Mouse (Mus musculus) liver, postnatal 0 days (tissue): ENCODE measurements at regions not wholly inside any gene's neighbourhood (a gene's known extent, or its start where the extent isn't known, plus 50 kb on each side); places are given as distances from the start of the nearest gene placed in this dataset.

ENCODE experiments used
- ATAC-seq: fragments of 200-750 bp; cut with Nextera tagmentation; 2 replicates; pipeline ENCODE4 v1.8.0; 2017; ENCODE audit warnings: mild to moderate bottlenecking, moderate library complexity
- DNase-seq: peaks from one replicate; pipeline ENCODE4 v3.0.0-alpha.2; 2016
- H3K27ac ChIP-seq: fragments of 300-500 bp; sonication (generic); 2 replicates; pipeline ENCODE4 v1.5.1; 2014; ENCODE audit warnings: antibody characterized with exemption, moderate library complexity, mild to moderate bottlenecking, low read depth
- H3K27me3 ChIP-seq: fragments of 300-500 bp; sonication (generic); 2 replicates; pipeline ENCODE4 v1.6.1; 2014; ENCODE audit warnings: low read length, control low read depth, mixed read lengths; ENCODE audit not compliant: insufficient read depth
- H3K36me3 ChIP-seq: fragments of 300-500 bp; sonication (generic); replicated peaks from 2 replicates; pipeline ENCODE4 v1.6.1; 2014; ENCODE audit warnings: mild to moderate bottlenecking, control low read depth, low read length, moderate library complexity, mixed read lengths; ENCODE audit not compliant: insufficient read depth
- H3K4me1 ChIP-seq: fragments of 300-500 bp; sonication (generic); 2 replicates; pipeline ENCODE4 v1.6.1; 2014; ENCODE audit warnings: antibody characterized with exemption, mild to moderate bottlenecking, control low read depth; ENCODE audit not compliant: insufficient read depth
- H3K4me2 ChIP-seq: fragments of 300-500 bp; sonication (generic); 2 replicates; pipeline ENCODE4 v1.6.1; 2014; ENCODE audit warnings: low read depth, mild to moderate bottlenecking, low read length, moderate library complexity, mixed read lengths
- H3K4me3 ChIP-seq: fragments of 300-500 bp; sonication (generic); 2 replicates; pipeline ENCODE4 v1.5.1; 2014; ENCODE audit warnings: low read depth, low read length
- H3K9ac ChIP-seq: fragments of 300-500 bp; sonication (generic); replicated peaks from 2 replicates; pipeline ENCODE4 v1.6.1; 2014; ENCODE audit warnings: mild to moderate bottlenecking, moderate library complexity
- H3K9me3 ChIP-seq: fragments of 300-500 bp; sonication (generic); 2 replicates; pipeline ENCODE4 v1.6.1; 2016; ENCODE audit warnings: mild to moderate bottlenecking, control low read depth, low read length, mixed read lengths
- CTCF ChIP-seq: sonication (generic); IDR thresholded peaks from 2 replicates; pipeline ENCODE4 v1.5.1; 2016; ENCODE audit warnings: antibody characterized with exemption, low read depth
- EP300 ChIP-seq: IDR thresholded peaks from 2 replicates; pipeline ENCODE4 v1.6.1; 2016; ENCODE audit warnings: antibody characterized with exemption, low read depth, mild to moderate bottlenecking
- WGBS: fragments of 180-500 bp; shearing (Covaris S2); extraction: QIAGEN DNeasy Blood & Tissue Kit; methylation state at CpG from one replicate; pipeline ENCODE4 v1.1.7; 2014; ENCODE audit not compliant: insufficient replicate concordance; 5-methylcytosine and 5-hydroxymethylcytosine counted together

- WGBS = 64% methylated on average over 12 of the region's 12 CpGs
- Histone ChIP-seq H3K9ac (no peak overlapping the region), H3K4me2 (no peak overlapping the region), H3K9me3 (no peaks in the 10 kb centered on the region), H3K27ac (no peak overlapping the region), H3K4me3 (no peak overlapping the region), H3K4me1 (0 out of 2 replicates have a peak, but pooled peaks cover 6% of the 10 kb centered on the region), H3K27me3 (no peaks in the 10 kb centered on the region), H3K36me3 (no peaks in the 10 kb centered on the region)
- TF ChIP-seq EP300 (no peak), CTCF (no peak)
- DNase-seq (no peak), ATAC-seq (no peak)
Measured at GRCm38 (mm10) chr14:25318909-25319308, 140.1 kb upstream of the Zmiz1 start.

- WGBS = 70% methylated on average over 4 of the region's 4 CpGs
- no peak for ATAC-seq
- DNase-seq = no peak
Measured at GRCm38 (mm10) chr14:25320141-25320540, 138.8 kb upstream of the Zmiz1 start.

GRCm38 (mm10) chr14:25323542-25324484, 135.2 kb upstream of the Zmiz1 start:
- ATAC-seq (no peak), DNase-seq (no peak)
- Histone ChIP-seq H3K36me3 (no peaks in the 10 kb centered on the region), H3K4me1 (no peaks in the 10 kb centered on the region), H3K4me3 (no peak overlapping the region), H3K4me2 (no peak overlapping the region), H3K9ac (no peak overlapping the region), H3K27ac (no peak overlapping the region), H3K27me3 (no peaks in the 10 kb centered on the region), H3K9me3 (no peaks in the 10 kb centered on the region)
- 68% methylated on average over 6 of the region's 6 CpGs for WGBS
- TF ChIP-seq CTCF = no peak
- TF ChIP-seq EP300 = no peak

More at GRCm38 (mm10) chr14:25320141-25320540, 138.8 kb upstream of the Zmiz1 start:
- H3K9ac ChIP-seq = no peak overlapping the region
- H3K27ac ChIP-seq = no peak overlapping the region
- no peak overlapping the region for H3K4me2 ChIP-seq
- no peaks in the 10 kb centered on the region for H3K36me3 ChIP-seq
- TF ChIP-seq CTCF (no peak), EP300 (no peak)
- no peaks in the 10 kb centered on the region for H3K9me3 ChIP-seq
- no peak overlapping the region for H3K4me3 ChIP-seq
- 0 out of 2 replicates have a peak, but pooled peaks cover 6% of the 10 kb centered on the region for H3K4me1 ChIP-seq
- H3K27me3 ChIP-seq = no peaks in the 10 kb centered on the region

GRCm38 (mm10) chr14:25325887-25326286, 133.1 kb upstream of the Zmiz1 start:
- Histone ChIP-seq H3K27ac (no peak overlapping the region), H3K27me3 (no peaks in the 10 kb centered on the region), H3K36me3 (no peaks in the 10 kb centered on the region), H3K4me3 (no peak overlapping the region), H3K4me2 (no peak overlapping the region), H3K9ac (no peak overlapping the region), H3K4me1 (no peaks in the 10 kb centered on the region), H3K9me3 (no peaks in the 10 kb centered on the region)
- no peak for ATAC-seq
- WGBS = 70% methylated on average over 3 of the region's 3 CpGs
- DNase-seq = no peak
- TF ChIP-seq CTCF (peak; percentile 22; the same call in 1 of the 2 replicates), EP300 (no peak)

- H3K4me2 ChIP-seq = no peak overlapping the region
- ATAC-seq (no peak), DNase-seq (no peak)
- H3K9me3 ChIP-seq = no peaks in the 10 kb centered on the region
- TF ChIP-seq EP300 = no peak
- TF ChIP-seq CTCF = no peak
- 77% methylated on average over 5 of the region's 5 CpGs for WGBS
- H3K27ac ChIP-seq = no peak overlapping the region
- H3K36me3 ChIP-seq = no peaks in the 10 kb centered on the region
- no peaks in the 10 kb centered on the region for H3K4me1 ChIP-seq
- no peak overlapping the region for H3K4me3 ChIP-seq
- H3K9ac ChIP-seq = no peak overlapping the region
- H3K27me3 ChIP-seq = no peaks in the 10 kb centered on the region
Measured at GRCm38 (mm10) chr14:25328230-25328629, 130.8 kb upstream of the Zmiz1 start.

GRCm38 (mm10) chr14:25334186-25334585, 124.8 kb upstream of the Zmiz1 start:
- H3K4me2 ChIP-seq = no peak overlapping the region
- no peak overlapping the region for H3K27ac ChIP-seq
- H3K9ac ChIP-seq = no peak overlapping the region
- peaks cover 4% of the 10 kb centered on the region; the same call in 1 of the 2 replicates for H3K9me3 ChIP-seq
- no peak for TF ChIP-seq CTCF
- no peak overlapping the region for H3K4me3 ChIP-seq
- H3K4me1 ChIP-seq = no peaks in the 10 kb centered on the region
- DNase-seq (no peak), ATAC-seq (no peak)
- H3K36me3 ChIP-seq = no peaks in the 10 kb centered on the region
- no peaks in the 10 kb centered on the region for H3K27me3 ChIP-seq
- 77% methylated on average over 2 of the region's 2 CpGs for WGBS
